Mouse (Mus musculus) NIH3T3 (cell line): Measurements from ENCODE around the gene Cacna1d.

Experiments
- DNase-seq: peaks from one replicate; pipeline ENCODE4 v3.0.0-alpha.2; 2012; ENCODE audit warnings: low read depth

Gene Cacna1d

GRCm38 (mm10) chr14:30367074-30367473, 124.2 kb downstream of the Cacna1d start:
- no peak for DNase-seq

GRCm38 (mm10) chr14:30365866-30366265, 125.4 kb downstream of the Cacna1d start:
- DNase-seq = no peak

- no peak for DNase-seq
Measured at GRCm38 (mm10) chr14:30363487-30364167, 127.6 kb downstream of the Cacna1d start.

DNA sequence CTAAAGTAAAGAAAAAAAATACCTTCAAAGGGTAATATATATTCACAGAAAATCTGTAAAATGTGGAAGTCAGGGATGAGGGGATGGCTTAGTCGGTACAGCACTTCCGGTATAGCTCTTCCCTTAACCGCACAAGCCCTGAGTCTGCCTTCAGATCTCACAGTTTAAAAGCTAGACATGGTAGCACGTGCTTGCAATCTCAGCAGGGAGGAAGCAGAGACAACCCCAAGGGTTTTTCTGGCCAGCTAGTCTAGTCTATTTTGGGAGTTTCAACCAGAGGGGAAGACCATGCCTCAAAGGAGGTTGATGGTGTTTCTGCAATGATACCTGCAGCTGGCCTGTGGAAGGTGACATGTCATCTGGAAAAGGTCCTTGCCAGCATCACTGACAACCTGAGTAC, 128.9 kb downstream of the Cacna1d start:
- DNase-seq = no peak

GRCm38 (mm10) chr14:30360478-30360877, 130.8 kb downstream of the Cacna1d start:
- DNase-seq = no peak

DNA sequence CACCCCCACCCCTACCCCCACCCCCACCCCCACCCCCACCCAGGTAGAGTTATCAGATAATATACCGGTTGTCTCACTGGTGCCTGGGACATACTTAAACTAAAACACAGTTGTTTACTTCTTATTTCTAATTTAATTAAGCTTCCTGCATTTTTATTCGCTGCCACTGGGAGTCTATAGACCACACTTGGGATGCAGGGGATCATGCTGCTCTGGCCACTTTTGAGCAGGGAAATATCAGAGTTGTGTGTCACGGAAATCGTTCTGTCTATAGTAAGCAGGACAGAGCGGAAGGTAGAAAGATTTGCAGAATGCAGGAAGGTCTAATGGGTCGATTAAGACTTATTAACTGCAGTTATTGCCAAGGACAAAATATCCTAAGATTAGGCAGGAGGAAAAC, 131.3 kb downstream of the Cacna1d start:
- no peak for DNase-seq

DNA sequence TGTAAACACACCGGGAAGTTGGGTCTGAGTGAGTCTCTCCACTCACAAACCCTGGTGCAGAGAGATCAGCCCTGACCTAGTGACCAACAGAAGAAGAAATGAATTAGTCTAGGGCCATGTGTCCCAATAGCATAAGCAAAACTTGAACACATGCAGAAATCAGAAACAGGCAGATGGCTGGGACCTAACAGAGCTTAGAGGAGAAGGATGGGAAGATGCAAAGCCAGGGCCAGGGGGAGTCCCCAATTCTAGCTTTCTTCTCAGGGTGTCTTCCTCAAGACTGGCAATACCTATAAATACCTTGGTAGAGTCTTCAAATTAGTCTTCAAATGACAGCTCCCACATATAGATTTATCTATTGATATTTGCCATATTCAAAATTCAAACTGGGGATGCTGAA, 133.2 kb downstream of the Cacna1d start:
- no peak for DNase-seq

DNA sequence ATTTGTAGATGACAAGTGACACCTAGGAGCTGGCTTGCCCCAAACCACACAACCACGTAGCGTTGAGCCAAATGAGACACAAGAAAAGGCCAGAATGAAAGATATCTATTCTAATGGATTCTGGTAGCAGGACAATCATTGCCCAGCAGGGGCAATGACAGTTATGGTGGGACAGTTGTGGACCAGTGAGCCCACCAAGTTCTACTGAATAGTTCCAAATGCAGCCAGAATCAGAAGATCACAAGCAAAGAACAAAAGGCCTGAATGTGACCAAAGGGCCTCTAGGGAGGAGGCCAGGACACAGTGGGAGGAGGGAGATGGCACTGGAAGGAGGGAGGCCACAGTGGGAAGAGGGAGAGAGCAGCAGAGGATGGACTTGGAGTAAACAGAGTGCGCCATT, 134.8 kb downstream of the Cacna1d start:
- no peak for DNase-seq

- DNase-seq = no peak
Measured at GRCm38 (mm10) chr14:30354761-30355160, 136.5 kb downstream of the Cacna1d start.

GRCm38 (mm10) chr14:30354127-30354463, 137.2 kb downstream of the Cacna1d start:
- DNase-seq = no peak

GRCm38 (mm10) chr14:30353291-30354126, 137.7 kb downstream of the Cacna1d start:
- no peak for DNase-seq

DNA sequence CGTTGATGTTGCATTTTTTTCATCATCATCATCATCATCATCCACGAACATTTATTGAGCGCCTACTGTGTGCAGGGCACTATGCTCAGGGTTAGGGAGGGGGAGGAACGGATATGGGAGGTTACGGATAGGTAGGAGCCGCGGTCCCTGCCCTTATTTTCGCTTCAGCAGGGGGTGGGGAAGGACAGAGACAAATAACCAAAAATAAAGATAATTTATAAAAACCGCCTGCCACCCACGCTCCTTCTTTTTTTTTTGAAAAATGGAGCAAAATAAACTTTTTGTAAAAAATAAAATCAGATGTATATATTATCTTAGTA, 138.3 kb downstream of the Cacna1d start:
- no peak for DNase-seq

GRCm38 (mm10) chr14:30352061-30352950, 138.9 kb downstream of the Cacna1d start:
- DNase-seq = no peak

DNA sequence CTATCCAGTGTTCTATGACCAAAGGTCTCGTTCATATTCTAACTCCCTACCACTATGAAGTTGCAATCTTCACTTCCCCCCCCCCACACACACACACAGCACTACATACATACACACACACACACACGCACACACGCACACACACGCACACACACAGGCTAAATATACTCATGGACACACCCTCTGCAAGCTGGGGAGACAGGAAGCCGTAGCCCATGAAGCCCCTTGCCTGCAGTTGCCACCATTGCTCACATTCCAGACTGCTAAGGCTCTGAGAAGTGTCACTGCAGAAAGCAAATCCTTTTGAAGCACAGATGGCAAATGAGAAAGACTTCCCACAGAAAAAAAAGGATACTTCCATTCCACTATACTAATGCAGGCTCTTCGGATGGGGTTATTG, 141.0 kb downstream of the Cacna1d start:
- DNase-seq = no peak

- DNase-seq = no peak
Measured at GRCm38 (mm10) chr14:30344948-30345865, 146.0 kb downstream of the Cacna1d start.

DNA sequence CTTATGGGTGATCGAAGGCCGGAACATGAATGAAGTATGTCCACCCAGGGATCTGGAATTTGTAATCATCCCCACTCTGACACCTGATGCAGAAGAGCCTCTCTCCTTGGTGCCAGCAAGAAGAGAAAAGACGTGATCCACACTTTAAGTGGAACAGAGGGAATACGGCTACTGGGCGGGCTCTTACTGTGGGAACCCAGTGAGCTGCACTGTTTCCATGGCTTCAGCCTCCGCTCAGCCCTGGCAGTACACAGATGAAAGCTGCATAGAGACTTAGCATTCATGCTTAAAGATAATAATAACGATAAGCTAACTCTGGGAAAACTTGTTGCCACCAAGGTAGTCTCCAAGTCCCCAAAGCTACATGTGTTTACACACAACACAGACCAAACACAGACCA, 147.5 kb downstream of the Cacna1d start:
- no peak for DNase-seq

DNA sequence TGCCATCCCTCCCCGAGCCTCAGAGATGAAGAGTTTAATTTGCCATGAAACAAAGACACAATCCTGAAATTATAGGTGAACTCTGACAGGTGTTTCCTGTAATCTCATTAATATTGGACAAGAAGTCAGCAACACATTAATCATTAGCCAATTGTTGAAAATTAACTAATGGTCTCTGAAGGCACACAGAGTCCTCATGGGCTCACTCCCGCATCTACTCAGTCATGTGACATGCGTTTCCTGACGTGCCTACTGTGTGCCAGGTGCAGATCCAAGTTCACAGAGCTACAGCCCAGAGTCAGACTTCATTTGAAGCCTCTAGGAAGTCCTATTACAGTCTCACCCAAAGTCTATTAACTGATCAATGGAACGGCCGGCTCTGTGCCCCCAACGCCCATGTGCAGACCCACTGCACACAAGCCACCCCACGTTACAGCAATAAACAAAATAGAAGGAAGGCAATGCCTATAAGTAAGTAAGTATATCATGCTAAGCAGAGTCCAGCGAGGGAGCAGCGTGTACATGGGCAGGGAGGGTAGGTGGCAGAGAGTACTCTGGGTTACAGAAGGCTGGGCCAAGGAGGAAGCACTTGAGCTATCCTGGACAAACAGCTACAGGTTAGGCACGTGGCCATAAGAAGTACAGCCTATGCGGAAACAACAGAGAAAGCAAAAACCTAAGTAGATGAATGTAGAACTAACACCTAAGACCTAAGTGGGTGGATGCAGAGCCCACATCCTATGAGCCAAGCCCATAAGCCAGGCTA, 149.2 kb downstream of the Cacna1d start:
- no peak for DNase-seq

GRCm38 (mm10) chr14:30340140-30340539, 151.1 kb downstream of the Cacna1d start:
- DNase-seq = no peak

- no peak for DNase-seq
Measured at GRCm38 (mm10) chr14:30331856-30332255, 159.4 kb downstream of the Cacna1d start.

- DNase-seq = no peak
Measured at GRCm38 (mm10) chr14:30330416-30331181, 160.7 kb downstream of the Cacna1d start.
